Mouse (Mus musculus) midbrain, embryonic 13.5 days (tissue): Measurements from ENCODE around the gene Nxn. TPM values are rescaled to one million over a fixed set of nuclear protein-coding genes. Genes with fewer than 3 reads are reported as not detected.

Source experiments
- ATAC-seq: fragments of 200-750 bp; cut with Nextera tagmentation; 2 replicates; pipeline ENCODE4 v1.8.0; 2017; ENCODE audit warnings: mild to moderate bottlenecking, moderate TSS enrichment, moderate library complexity
- H3K27ac ChIP-seq: fragments of 300-500 bp; sonication (generic); 2 replicates; pipeline ENCODE4 v1.5.1; 2015; ENCODE audit warnings: inconsistent platforms, mild to moderate bottlenecking, moderate library complexity
- H3K27me3 ChIP-seq: fragments of 300-500 bp; sonication (generic); 2 replicates; pipeline ENCODE4 v1.6.1; 2015; ENCODE audit warnings: mild to moderate bottlenecking, inconsistent platforms
- H3K36me3 ChIP-seq: fragments of 300-500 bp; sonication (generic); 2 replicates; pipeline ENCODE4 v1.6.1; 2015; ENCODE audit warnings: mild to moderate bottlenecking, inconsistent platforms
- H3K4me1 ChIP-seq: fragments of 300-500 bp; sonication (generic); replicated peaks from 2 replicates; pipeline ENCODE4 v1.6.1; 2015; ENCODE audit warnings: inconsistent platforms
- H3K4me2 ChIP-seq: fragments of 300-500 bp; sonication (generic); replicated peaks from 2 replicates; pipeline ENCODE4 v1.6.1; 2015; ENCODE audit warnings: moderate library complexity, mild to moderate bottlenecking, inconsistent platforms
- H3K4me3 ChIP-seq: fragments of 300-500 bp; sonication (generic); replicated peaks from 2 replicates; pipeline ENCODE4 v1.5.1; 2015; ENCODE audit warnings: mild to moderate bottlenecking, inconsistent platforms
- H3K9ac ChIP-seq: fragments of 300-500 bp; sonication (generic); replicated peaks from 2 replicates; pipeline ENCODE4 v1.6.1; 2015; ENCODE audit warnings: mild to moderate bottlenecking, inconsistent platforms
- H3K9me3 ChIP-seq: fragments of 300-500 bp; sonication (generic); 2 replicates; pipeline ENCODE4 v1.6.1; 2016; ENCODE audit warnings: mild to moderate bottlenecking, inconsistent platforms
- WGBS: fragments of 180-500 bp; shearing (Covaris S2); methylation state at CpG from one replicate; pipeline ENCODE4 v1.1.7; 2015; 5-methylcytosine and 5-hydroxymethylcytosine counted together
- polyA plus RNA-seq: library from polyadenylated mRNA; unstranded; fragments of >200 nt; fragmentation: Nextera tagmentation; extraction: Ambion mirVana; gene quantifications from 2 replicates; pipeline ENCODE4 v1.2.1, GENCODE M21; 2015

The Nxn gene
- polyA plus RNA-seq, 1 experiment from 2014 or later: 34.3 TPM

DNA sequence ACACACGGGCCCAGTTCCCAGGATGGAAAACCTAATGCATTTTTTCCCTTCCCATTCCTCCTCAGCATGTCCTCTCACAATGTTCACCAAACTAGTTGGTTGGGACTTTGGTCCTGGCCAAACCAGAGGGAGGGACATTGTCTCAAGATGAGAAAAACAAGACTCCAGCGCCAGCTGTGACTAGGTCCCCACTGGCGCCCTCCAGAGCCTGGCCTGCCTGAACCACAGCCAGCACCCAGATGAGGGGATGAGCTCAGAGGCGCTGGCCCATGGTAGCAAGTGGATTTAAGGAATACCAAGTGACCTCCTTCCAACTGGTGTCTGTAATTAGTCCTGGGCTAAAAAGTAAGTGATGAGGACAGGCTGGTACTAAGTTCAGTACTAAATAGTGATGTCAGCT is 22.0 kb upstream of the Nxn start:
- H3K27ac ChIP-seq: no peak overlapping the region
- ATAC-seq: no peak

DNA sequence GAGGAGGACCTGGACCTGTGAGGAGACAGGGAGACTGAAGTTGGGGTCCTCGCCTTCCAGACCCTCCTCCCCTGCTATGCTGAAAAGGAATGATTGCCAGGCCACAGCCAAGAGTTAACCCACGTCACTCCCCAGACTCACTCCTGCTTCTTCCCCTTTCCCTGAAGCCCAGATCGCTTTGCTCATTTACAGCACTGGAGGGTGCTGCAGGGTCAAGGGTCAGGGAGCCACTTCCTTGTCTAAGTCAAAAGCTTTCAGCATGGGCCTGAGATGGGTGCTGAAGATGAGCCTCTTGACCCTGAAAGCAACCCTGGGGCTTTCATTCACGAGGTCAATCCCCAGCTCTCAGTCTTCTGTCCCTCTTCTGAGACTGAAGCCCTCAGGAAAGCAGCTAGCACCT is 20.2 kb upstream of the Nxn start:
- H3K4me3 ChIP-seq: no peak overlapping the region
- H3K36me3 ChIP-seq: peaks cover 99% of the 10 kb centered on the region
- no peaks in the 10 kb centered on the region for H3K27me3 ChIP-seq
- no peaks in the 10 kb centered on the region for H3K4me1 ChIP-seq
- H3K4me2 ChIP-seq: no peak overlapping the region
- no peak overlapping the region for H3K27ac ChIP-seq
- no peak overlapping the region for H3K9ac ChIP-seq
- no peak for ATAC-seq
- 59% methylated on average over 4 of the region's 4 CpGs for WGBS
- no peaks in the 10 kb centered on the region for H3K9me3 ChIP-seq

More for the DNA sequence above, 22.0 kb upstream of the Nxn start:
- Histone ChIP-seq H3K4me3 (no peak overlapping the region), H3K27me3 (no peaks in the 10 kb centered on the region), H3K9me3 (no peaks in the 10 kb centered on the region), H3K9ac (no peak overlapping the region), H3K4me1 (no peaks in the 10 kb centered on the region), H3K36me3 (peaks cover 96% of the 10 kb centered on the region), H3K4me2 (no peak overlapping the region)
- 65% methylated on average over 4 of the region's 4 CpGs for WGBS

DNA sequence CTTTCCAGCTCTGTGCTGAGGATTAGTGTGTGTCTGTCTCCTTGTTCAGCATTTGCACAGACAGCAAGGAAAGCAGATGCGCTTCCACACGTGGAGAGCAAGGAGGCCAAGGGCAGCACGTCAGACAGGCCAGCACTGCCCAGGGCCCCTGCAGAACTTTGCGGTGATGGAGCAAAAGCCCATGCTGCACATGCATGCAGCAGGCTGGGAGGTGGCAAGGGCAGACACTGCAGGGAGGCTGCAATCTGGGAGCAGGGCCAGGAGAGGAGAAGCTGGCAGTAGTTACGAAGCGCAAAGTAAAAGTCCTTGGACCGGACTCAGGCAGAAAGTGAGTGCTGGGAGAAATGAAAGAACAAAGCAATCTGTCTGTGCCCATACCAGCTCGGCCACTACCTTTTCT is 19.5 kb upstream of the Nxn start:
- Histone ChIP-seq H3K36me3 (peaks cover 99% of the 10 kb centered on the region), H3K9ac (no peak overlapping the region), H3K27me3 (no peaks in the 10 kb centered on the region), H3K27ac (no peak overlapping the region), H3K4me2 (no peak overlapping the region), H3K4me1 (no peaks in the 10 kb centered on the region), H3K4me3 (no peak overlapping the region), H3K9me3 (no peaks in the 10 kb centered on the region)
- WGBS: 85% methylated on average over 8 of the region's 8 CpGs
- no peak for ATAC-seq

DNA sequence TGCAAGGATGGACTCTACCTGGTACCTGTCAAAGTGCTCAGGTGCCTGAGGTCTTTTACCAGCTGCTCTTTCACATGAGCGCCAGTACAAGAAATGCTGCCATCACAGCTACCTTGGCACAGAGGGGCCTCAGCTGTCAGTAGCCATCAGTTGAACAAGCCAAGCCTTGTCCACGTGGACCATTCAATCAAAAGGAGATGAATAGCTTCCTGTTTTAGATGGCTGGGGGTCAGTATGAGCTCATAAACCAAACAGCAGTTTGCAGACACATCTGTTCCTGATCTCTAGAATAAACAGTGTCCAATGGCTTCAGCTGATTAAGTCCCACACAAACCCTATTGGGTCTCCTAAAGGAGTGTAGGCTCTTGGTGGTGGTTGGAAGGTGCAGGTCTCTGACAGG is 17.0 kb upstream of the Nxn start:
- H3K9me3 ChIP-seq: no peaks in the 10 kb centered on the region
- no peaks in the 10 kb centered on the region for H3K27me3 ChIP-seq
- H3K4me1 ChIP-seq: no peaks in the 10 kb centered on the region
- WGBS: 82% methylated on average over 2 of the region's 2 CpGs
- H3K4me2 ChIP-seq: no peak overlapping the region
- H3K36me3 ChIP-seq: peaks cover 90% of the 10 kb centered on the region
- no peak overlapping the region for H3K4me3 ChIP-seq
- no peak for ATAC-seq
- H3K27ac ChIP-seq: no peak overlapping the region
- H3K9ac ChIP-seq: no peak overlapping the region

DNA sequence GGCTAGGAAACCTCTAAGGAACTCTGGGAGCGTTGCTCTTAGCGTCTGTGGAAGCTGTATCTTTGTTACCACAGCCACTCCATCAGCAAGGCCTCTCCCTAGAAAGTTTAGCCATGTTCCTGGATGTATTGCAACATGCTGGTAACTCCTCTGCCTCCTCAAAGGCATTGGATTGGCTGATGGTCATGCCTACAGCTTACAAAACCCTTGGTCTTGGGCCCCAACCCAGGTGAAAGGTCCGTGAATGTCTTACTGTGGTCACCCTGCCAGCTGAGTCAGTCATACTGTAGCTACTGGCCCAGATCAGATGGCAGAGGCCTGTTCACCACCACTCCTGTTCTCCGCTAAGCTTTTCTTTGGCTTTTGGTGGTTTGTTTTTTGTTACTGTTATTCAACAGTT is 16.1 kb upstream of the Nxn start:
- 92% methylated on average over 4 of the region's 4 CpGs for WGBS
- no peaks in the 10 kb centered on the region for H3K4me1 ChIP-seq
- H3K9me3 ChIP-seq: no peaks in the 10 kb centered on the region
- no peak overlapping the region for H3K9ac ChIP-seq
- no peak for ATAC-seq
- no peaks in the 10 kb centered on the region for H3K27me3 ChIP-seq
- H3K27ac ChIP-seq: no peak overlapping the region
- H3K4me2 ChIP-seq: no peak overlapping the region
- peaks cover 84% of the 10 kb centered on the region for H3K36me3 ChIP-seq
- H3K4me3 ChIP-seq: no peak overlapping the region

DNA sequence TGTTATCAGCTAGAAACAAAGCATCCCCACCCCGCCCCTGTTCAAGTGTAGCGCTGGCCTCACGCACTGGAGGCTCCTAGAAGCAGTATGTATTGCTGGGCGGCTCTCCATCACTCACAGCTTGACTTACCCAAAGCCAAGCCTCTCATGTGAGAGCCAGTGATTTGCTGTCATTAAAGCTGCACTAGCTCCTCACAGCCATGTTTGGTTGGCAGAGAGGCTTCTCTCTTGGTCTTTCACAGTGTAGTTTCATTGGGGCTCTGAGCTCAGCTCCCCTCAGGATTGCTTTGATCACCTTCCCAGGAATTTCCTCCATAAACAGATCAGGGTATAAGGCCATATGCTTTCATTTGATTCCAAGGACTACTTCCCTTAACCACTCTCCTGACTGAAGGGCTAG is 14.3 kb upstream of the Nxn start:
- Histone ChIP-seq H3K4me1 (peaks cover 12% of the 10 kb centered on the region), H3K4me2 (no peak overlapping the region), H3K36me3 (peaks cover 68% of the 10 kb centered on the region), H3K27me3 (no peaks in the 10 kb centered on the region), H3K27ac (no peak overlapping the region), H3K9me3 (no peaks in the 10 kb centered on the region), H3K9ac (no peak overlapping the region), H3K4me3 (no peak overlapping the region)
- 84% methylated on average over 4 of the region's 4 CpGs for WGBS
- no peak for ATAC-seq

DNA sequence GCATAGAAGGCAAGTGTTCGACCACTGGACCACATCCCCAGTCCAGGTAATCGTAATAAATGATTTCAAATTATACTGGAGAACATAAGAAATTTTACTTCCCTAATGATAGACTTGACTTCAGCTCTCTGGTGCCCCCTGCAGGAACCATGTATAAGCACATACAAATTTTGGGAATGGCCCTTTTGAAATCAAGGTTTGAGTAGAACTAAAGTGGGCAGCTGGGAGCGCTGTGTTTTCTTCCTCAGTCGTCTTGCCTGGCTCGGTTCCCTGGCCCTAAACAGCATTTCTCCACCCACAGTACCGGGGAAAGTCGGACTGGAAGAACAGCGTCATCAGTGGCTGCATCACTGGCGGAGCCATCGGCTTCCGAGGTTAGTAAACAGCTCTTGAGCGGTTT is 11.9 kb upstream of the Nxn start:
- Histone ChIP-seq H3K9ac (no peak overlapping the region), H3K9me3 (no peaks in the 10 kb centered on the region), H3K4me3 (no peak overlapping the region), H3K27me3 (no peaks in the 10 kb centered on the region), H3K27ac (no peak overlapping the region), H3K36me3 (peaks cover 44% of the 10 kb centered on the region), H3K4me1 (peaks cover 21% of the 10 kb centered on the region), H3K4me2 (no peak overlapping the region)
- no peak for ATAC-seq
- 68% methylated on average over 12 of the region's 12 CpGs for WGBS

DNA sequence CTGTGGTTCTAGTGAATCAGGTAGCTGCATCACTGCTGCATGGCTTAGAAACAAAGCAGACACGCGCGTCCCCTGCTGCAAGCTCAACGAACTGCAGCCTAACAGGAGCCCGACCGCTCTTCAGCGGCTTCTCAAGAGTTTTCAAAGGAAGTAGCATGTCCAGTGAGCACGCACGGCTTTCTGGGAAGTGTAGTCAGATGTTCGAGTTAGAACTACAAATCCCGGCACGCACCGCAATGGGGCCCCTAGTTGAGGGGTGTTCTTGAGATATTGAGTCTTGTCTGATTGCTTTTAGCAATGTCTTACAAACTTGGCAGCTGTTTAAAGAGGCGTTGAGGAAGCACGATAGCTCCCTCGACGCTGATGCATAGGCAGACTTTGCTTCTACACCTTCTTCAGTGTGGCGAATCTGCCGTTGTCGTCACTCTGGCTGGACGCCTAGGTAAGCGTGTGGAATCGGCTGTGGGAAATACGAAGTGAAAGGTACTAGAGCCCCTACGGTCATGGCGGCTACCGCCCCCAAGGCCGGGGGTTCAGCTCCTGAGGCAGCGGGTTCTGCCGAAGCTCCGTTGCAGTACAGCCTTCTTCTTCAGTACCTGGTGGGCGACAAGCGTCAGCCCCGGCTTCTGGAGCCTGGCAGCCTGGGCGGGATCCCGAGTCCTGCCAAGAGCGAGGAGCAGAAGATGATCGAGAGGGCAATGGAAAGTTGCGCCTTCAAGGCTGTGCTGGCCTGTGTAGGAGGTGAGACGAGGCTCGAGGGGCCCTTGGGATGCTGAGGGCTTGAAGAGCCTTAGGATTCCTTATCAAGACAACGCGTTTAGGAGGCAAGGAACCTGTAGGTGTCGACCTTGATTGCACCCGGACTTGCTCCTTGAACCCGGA is 8.0 kb upstream of the Nxn start, which contains the start of gene Timm22:
TSS of gene Timm22 (plus strand) at position 251 of the 882 bp plus-strand sequence.
- Histone ChIP-seq H3K4me2 (peak within 1 kb of the TSS; percentile 88), H3K27me3 (no peaks in the 10 kb centered on the region), H3K27ac (peak within 1 kb of the TSS; percentile 54), H3K4me1 (peaks cover 21% of the 10 kb centered on the region), H3K9me3 (no peaks in the 10 kb centered on the region), H3K36me3 (peaks cover 10% of the 10 kb centered on the region), H3K4me3 (peak within 1 kb of the TSS; percentile 83), H3K9ac (peak within 1 kb of the TSS; percentile 91)
- peak; percentile 96 for ATAC-seq
- under 1% methylated on average over 46 of the region's 46 CpGs for WGBS

DNA sequence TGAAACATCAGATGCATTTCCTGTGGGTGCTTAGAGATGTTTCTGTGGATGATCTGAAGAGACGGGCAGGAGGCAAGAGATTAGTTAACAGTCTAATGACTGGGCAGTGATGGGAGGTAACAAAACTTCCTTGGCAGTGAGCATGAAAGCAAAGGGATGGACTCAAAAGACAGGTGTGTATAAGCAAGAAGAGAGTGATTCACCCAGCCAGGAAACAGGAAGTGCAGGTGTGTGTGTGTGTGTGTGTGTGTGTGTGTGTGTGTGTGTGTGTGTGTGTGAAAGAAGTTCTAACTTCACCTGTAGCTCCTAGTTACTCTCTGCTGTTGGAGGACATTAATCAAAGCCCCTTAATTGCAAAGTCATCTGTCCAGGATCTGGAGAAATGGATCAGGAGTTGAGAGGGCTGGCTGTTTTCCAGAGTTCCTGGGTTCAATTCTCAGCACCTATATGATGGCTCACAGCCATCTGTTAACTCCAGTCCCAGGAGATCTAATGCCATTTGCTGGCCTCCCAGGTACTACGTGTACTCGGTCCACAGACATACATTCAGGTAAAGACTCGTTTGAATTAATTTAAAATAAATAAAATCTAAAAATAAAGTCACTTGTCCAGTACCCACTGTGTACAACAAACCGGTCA is 6.8 kb upstream of the Nxn start:
- no peak for ATAC-seq
- Histone ChIP-seq H3K36me3 (peaks cover 4% of the 10 kb centered on the region), H3K9me3 (no peaks in the 10 kb centered on the region), H3K4me2 (no peak overlapping the region), H3K4me3 (no peak overlapping the region), H3K27ac (no peak overlapping the region), H3K9ac (no peak overlapping the region), H3K4me1 (peaks cover 21% of the 10 kb centered on the region), H3K27me3 (peaks cover 3% of the 10 kb centered on the region; the same call in 1 of the 2 replicates)
- 85% methylated on average over 5 of the region's 5 CpGs for WGBS

DNA sequence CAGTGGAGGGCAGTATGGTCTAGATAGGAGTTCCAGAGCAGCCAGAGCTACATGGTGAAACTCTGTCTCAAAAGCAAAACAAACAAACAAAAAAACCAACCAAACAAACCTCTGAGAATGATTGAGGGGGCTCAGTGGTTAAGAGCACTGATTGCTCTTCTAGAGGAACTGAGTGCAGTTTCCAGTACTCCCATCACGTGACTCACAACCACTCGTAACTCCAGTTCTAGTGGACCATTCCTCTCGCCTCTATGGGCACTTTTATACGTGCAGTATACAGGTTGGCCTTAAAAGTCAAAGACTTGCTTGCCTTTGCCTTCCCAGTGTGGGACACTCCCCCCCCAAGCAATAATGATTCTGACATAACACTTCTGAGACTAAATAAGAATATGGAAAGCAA is 6.2 kb upstream of the Nxn start:
- peaks cover 3% of the 10 kb centered on the region; the same call in 1 of the 2 replicates for H3K27me3 ChIP-seq
- WGBS: 65% methylated on average over 4 of the region's 4 CpGs
- no peak for ATAC-seq
- no peak overlapping the region for H3K9ac ChIP-seq
- H3K36me3 ChIP-seq: peaks cover 3% of the 10 kb centered on the region
- H3K9me3 ChIP-seq: no peaks in the 10 kb centered on the region
- H3K4me2 ChIP-seq: no peak overlapping the region
- no peak overlapping the region for H3K27ac ChIP-seq
- H3K4me3 ChIP-seq: no peak overlapping the region
- H3K4me1 ChIP-seq: peaks cover 21% of the 10 kb centered on the region

DNA sequence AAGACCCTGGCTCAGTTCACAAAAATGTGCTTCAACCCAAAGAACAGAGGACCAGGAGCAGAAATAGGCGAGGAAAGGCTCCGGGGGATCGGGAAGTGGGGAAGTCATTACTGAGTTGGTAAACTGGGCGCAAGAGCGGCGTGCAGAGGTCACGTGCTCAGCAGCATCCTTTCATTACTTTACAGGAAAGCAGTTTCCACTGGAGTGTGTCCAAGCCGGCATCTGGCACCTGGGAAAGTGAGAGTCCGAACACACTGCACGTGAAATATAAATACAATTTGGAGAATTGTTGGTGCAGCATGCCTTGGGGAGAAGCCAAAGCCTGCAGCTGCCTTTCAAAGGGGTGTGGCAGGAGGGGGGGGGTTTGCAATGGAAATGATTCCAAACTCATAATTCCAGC is 2.5 kb upstream of the Nxn start:
- WGBS: 72% methylated on average over 10 of the region's 10 CpGs

DNA sequence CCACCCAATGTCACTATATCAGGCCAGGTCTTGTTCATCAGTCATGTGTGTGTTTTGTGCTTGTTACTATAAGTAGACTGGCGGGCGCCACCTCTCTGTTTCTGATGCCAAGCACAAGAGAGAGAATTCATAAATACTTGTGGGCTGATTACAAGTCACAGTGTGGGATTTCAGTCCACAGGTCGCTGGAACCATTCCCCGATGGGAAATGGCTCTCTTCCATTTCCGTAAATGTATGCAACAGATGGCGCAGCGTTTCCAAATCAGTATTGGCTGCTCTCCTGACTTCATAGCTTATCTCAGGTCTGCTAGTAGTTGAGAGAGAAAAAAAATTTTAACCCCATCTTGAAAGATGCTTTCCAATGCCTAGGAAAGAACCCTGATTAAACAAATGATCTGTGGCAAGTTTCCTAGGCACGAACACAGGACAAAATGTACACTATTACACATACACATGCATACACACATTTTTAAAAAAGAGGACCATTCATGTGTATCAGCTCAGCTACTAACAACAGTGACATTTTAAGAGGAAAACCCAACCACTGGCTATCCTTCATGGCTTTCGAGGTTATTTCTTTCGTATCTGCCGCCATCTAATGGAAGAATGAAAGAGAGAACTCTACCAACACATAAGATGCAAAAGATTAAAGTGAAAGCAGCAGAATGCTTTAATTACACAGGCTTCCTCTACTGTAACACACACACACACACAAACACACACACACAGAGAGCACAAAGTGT is 819 bp upstream of the Nxn start:
- H3K9ac ChIP-seq: peak overlapping the region; percentile 86; the same call in 1 of the 2 replicates
- no peaks in the 10 kb centered on the region for H3K9me3 ChIP-seq
- WGBS: 13% methylated on average over 11 of the region's 11 CpGs
- peak overlapping the region; percentile 88 for H3K4me3 ChIP-seq
- peaks cover 3% of the 10 kb centered on the region; the same call in 1 of the 2 replicates for H3K27me3 ChIP-seq
- H3K27ac ChIP-seq: no peak overlapping the region; the same call in 1 of the 2 replicates
- peaks cover 30% of the 10 kb centered on the region for H3K4me1 ChIP-seq
- no peaks in the 10 kb centered on the region for H3K36me3 ChIP-seq
- ATAC-seq: no peak
- peak overlapping the region; percentile 98 for H3K4me2 ChIP-seq

More for the DNA sequence above, 2.5 kb upstream of the Nxn start:
- Histone ChIP-seq H3K27me3 (peaks cover 3% of the 10 kb centered on the region; the same call in 1 of the 2 replicates), H3K9me3 (no peaks in the 10 kb centered on the region), H3K4me2 (no peak overlapping the region), H3K36me3 (no peaks in the 10 kb centered on the region), H3K9ac (no peak overlapping the region), H3K27ac (no peak overlapping the region), H3K4me3 (no peak overlapping the region), H3K4me1 (peaks cover 22% of the 10 kb centered on the region)
- no peak for ATAC-seq
